Mouse (Mus musculus) megakaryocyte, adult 5-6 weeks (primary cell): Measurements from ENCODE around the gene Olfr1512. TPM values are rescaled to one million over a fixed set of nuclear protein-coding genes. Genes with fewer than 3 reads are reported as not detected.

Experiments
- total RNA-seq, 2 experiments: library from RNA; stranded (forward) in 1 of 2; stranded (reverse) in 1 of 2; fragments of 153-499, 151-499 nt in 1 of 2; fragments of 221-1000, 200-1000 nt in 1 of 2; gene quantifications; 2 replicates each; pipeline versions ENCODE4 v1.2.3 to v1.2.4; 2015 to 2017

Olfr1512 gene
- total RNA-seq, 2 experiments from 2014 or later = not detected

Other genes with a start within 250 kb of the Olfr1512 start
- gene Supt16, start 181.8 kb downstream of the Olfr1512 start, total RNA-seq (2015) = 53.3 and 54.3 TPM in 2 replicates
- gene Supt16, start 181.8 kb downstream of the Olfr1512 start, total RNA-seq (2017) = 148 and 153 TPM in 2 replicates
- 73.1 and 77.7 TPM in 2 replicates for gene Chd8, start 121.4 kb downstream of the Olfr1512 start, total RNA-seq (2015)
- gene Chd8, start 121.4 kb downstream of the Olfr1512 start, total RNA-seq (2017) = 36.9 and 47.6 TPM in 2 replicates
- gene Tox4, start 100.0 kb downstream of the Olfr1512 start, total RNA-seq (2015) = 29.9 and 33.1 TPM in 2 replicates
- 37.7 and 41.4 TPM in 2 replicates for gene Tox4, start 100.0 kb downstream of the Olfr1512 start, total RNA-seq (2017)
- 5.3 and 7.8 TPM in 2 replicates for gene Rab2b, start 99.6 kb downstream of the Olfr1512 start, total RNA-seq (2015)
- 3.6 and 4.6 TPM in 2 replicates for gene Rab2b, start 99.6 kb downstream of the Olfr1512 start, total RNA-seq (2017)
- 36.2 and 42.1 TPM in 2 replicates for gene Mettl3, start 74.0 kb downstream of the Olfr1512 start, total RNA-seq (2015)
- gene Mettl3, start 74.0 kb downstream of the Olfr1512 start, total RNA-seq (2017) = 29.9 TPM in 2 replicates
- gene Sall2, start 50.4 kb downstream of the Olfr1512 start, total RNA-seq (2015) = 0.51 TPM in 1 of 2 replicates, not detected in the other
- gene Sall2, start 50.4 kb downstream of the Olfr1512 start, total RNA-seq (2017) = 0.07 and 0.37 TPM in 2 replicates
- not detected in 2 replicates for gene Olfr1513, start 22.8 kb downstream of the Olfr1512 start, total RNA-seq (2015)
- not detected in 2 replicates for gene Olfr1513, start 22.8 kb downstream of the Olfr1512 start, total RNA-seq (2017)
- gene Olfr1511, start 18.2 kb upstream of the Olfr1512 start, total RNA-seq (2015) = not detected in 2 replicates
- gene Olfr1511, start 18.2 kb upstream of the Olfr1512 start, total RNA-seq (2017) = not detected in 2 replicates
- gene Olfr1510, start 35.2 kb upstream of the Olfr1512 start, total RNA-seq (2015) = not detected in 2 replicates
- not detected in 2 replicates for gene Olfr1510, start 35.2 kb upstream of the Olfr1512 start, total RNA-seq (2017)
- gene Olfr1509, start 63.8 kb upstream of the Olfr1512 start, total RNA-seq (2015) = not detected in 2 replicates
- not detected in 2 replicates for gene Olfr1509, start 63.8 kb upstream of the Olfr1512 start, total RNA-seq (2017)
- not detected in 2 replicates for gene Olfr1508, start 88.3 kb upstream of the Olfr1512 start, total RNA-seq (2015)
- gene Olfr1508, start 88.3 kb upstream of the Olfr1512 start, total RNA-seq (2017) = not detected in 2 replicates
- gene Olfr1507, start 116.6 kb upstream of the Olfr1512 start, total RNA-seq (2015) = not detected in 2 replicates
- gene Olfr1507, start 116.6 kb upstream of the Olfr1512 start, total RNA-seq (2017) = not detected in 2 replicates